Mouse (Mus musculus): ENCODE measurements around the gene Aim2.

- TF ChIP-seq CTCF (IDR thresholded peaks at IDR 0.05; ENCODE audit: control insufficient read depth, insufficient read depth, insufficient read length) (no peak), MAX (IDR thresholded peaks at IDR 0.05) (no peak), MYOD1 (IDR thresholded peaks at IDR 0.05; ENCODE audit: control insufficient read depth, insufficient read length, low read depth) (no peak), MYOG (IDR thresholded peaks at IDR 0.05; ENCODE audit: control insufficient read depth, extremely low read depth, insufficient read length) (no peak), USF1 (IDR thresholded peaks at IDR 0.05; ENCODE audit: low read depth) (no peak), CEBPB (IDR thresholded peaks at IDR 0.05; ENCODE audit: low read depth) (no peak), FOSL1 (IDR thresholded peaks at IDR 0.05; ENCODE audit: insufficient read depth, low read length, poor library complexity, severe bottlenecking) (no peak)
Observed at GRCm38 (mm10) chr1:173429995-173430699, 79.5 kb downstream of the Aim2 start.
